Mouse (Mus musculus): ENCODE measurements around the gene Sspo.

The Sspo gene

DNA sequence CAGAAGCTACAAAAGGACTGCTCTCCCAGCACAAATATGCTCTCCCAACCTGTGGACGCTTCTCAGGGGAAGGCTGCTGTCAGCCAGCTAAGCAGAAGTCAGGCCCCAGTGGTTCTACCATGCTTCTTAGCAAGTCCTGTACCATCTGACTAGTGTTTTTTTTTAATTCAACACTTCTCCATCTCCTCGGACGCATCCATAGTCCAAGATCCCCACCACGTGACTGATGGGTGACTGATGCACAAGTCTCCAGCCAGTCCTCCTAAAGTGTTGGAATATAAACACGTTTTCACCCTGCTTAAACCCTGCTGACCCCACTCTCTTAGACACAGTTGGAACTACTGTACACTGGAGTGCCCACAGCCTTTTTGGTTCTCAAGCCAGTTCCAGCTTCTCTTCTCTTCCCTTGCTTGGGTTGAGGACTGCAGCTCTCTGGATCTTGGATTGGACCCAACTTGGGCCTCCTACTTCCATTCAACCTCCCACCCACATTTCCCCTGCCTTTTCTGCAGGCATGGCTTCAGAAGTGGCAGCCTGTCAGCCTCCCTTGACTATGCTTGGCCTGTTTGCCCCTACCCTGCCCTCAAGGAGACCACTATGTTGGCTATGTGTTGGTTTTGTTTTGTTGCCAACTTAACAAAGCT is 12.2 kb upstream of the Sspo start:
- no peak for DNase-seq (ENCODE audit: low read depth, low spot score)

DNA sequence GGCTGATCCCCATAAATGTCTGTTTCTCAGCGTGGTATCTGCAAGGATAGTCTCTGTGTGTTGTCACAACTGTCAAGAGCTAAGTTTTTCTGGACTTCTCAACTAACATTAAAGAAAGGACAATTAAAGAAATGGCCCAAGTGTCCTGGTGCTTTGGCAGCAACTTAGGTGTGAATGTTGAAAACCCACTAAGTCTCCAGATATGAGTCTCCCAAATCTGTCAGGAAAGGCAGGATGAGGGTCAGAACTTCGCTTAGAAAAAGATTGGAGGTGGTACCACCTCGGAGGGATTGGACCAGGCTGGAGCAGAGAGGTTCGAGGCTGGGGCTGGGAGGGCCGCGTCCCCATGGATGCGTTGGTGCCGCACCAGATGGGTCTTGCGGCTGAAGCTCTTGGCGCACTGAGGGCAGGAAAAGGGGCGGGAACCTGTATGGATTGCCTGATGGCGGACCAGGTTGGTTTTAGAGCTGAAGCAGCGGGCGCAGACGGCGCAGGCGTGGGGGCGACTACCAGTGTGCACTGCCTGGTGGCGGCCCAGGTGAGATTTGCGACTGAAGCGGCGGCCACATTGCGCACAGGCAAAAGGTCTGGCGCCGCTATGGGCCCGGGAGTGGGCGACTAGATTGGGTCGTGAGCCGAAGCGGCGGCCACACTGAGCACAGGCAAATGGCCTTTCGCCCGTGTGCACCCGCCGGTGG is 10.2 kb upstream of the Sspo start:
- no peak for DNase-seq (ENCODE audit: low read depth, low spot score)

- no peak for DNase-seq (ENCODE audit: low read depth, low spot score)
These were observed 9.4 kb upstream of the Sspo start for GRCm38 (mm10) chr6:48438475-48439125.

- no peak for DNase-seq (ENCODE audit: low read depth, low spot score)
These were observed 8.4 kb upstream of the Sspo start for GRCm38 (mm10) chr6:48439654-48440053.

DNA sequence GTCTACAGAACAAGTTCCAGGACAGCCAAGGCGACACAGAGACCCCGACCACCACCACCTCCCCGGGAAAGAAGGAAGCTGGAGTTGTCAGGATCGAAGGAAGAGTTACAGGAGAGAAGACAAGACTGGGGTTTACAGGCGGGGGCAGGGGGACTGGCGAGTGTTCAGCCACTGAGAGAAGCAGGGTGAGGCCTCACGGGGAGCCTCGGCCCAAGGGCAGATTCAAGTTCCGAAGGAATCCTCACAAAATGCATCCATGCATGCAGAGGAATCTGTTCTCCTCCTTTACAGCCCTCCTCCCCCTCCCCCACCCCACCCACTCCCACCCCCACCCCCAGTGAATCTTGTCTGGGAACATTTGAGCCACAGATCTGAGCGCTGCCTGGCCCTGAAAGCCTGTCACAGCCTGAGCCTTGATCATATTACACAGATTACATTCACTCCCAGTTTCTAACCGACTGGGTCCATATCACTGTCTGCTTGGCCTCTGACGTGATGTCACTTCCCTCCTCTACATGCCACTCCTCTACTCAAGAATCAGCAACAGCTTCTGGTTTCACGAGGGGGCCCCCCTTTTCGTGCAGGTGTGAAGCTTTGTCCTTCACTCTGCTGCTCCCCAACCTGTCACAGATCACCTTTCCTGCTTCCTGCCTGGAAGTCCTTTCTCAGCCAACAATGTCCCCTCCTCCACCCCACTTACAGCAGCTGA is 7.6 kb upstream of the Sspo start:
- no peak for DNase-seq (ENCODE audit: low read depth, low spot score)

- no peak for DNase-seq (ENCODE audit: low read depth, low spot score)
These were observed 4.3 kb upstream of the Sspo start for GRCm38 (mm10) chr6:48443592-48444309.

GRCm38 (mm10) chr6:48444310-48445180 is 3.5 kb upstream of the Sspo start:
- peak; percentile 91 for DNase-seq (ENCODE audit: low read depth, low spot score)

DNA sequence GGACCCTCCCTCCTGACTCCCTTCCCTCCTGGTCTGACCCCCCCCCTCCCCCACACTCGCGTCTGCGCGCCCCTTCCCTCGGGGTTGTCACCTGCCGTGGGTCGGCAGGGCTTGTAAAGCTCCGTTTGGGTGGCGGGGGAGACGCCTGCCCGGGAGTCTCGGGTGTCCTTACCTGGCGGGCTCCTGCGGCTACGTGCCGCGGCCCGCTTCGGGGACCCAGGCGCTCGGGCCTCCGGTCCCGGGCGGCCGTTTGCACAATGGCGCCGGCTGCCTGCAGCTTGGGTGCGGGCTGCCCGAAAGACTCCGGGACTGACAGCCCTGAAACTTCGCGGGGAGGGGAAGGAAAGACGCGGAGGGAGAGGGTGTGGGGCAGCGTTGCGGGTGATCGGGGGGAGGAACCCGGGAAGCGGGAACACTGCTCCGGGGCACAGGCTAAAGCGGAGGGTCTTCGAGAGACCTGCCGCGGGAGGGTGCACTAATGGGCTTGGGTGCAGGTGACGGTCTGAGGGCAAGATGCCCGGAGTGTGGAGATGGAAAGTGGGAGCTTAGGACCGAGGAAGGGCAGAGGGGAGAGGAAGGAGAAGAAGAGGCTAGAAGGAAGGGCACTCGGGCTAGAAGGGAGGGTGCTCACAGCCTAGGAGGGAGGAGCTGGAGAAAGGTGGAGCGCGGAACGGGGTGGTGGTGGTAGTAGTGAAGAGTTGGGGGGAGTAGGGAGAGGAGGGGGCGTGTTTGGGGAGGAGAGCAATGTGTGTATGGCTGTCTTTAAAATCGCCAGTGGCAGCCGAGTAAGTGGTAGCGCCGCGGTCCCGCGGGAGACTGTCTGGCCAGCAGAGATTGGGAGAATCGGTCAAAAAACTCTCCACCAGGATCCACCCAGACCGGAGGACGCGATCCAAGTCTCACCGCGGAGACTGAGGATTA is 2.6 kb upstream of the Sspo start, which contains the start of gene Zfp467:
Gene Zfp467 (minus strand): TSS at position 645 of the 921 bp plus-strand sequence.
- no peak for DNase-seq (ENCODE audit: low read depth, low spot score)

GRCm38 (mm10) chr6:48446256-48446655 is 1.8 kb upstream of the Sspo start:
- no peak for DNase-seq (ENCODE audit: low read depth, low spot score)

DNA sequence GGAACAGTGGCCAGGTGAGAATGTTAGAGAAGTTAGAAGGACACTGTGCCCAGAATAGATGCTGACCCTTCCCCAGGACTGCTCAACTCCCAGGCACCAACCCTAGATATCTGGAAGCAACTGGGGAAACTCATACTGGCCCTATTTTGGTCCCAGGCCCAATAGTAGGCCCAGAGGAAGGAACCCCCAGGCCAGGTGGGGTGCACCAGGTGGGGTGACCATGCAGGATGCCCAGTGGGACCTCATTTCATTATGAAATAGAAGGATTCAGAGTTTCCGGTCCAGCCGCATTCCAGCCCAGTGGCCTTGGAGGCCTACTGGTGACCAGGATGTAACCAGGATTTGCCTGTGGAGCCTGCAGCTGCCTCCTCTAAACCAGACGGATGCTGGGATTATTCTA is 1.1 kb upstream of the Sspo start:
- DNase-seq (ENCODE audit: low read depth, low spot score) = no peak

GRCm38 (mm10) chr6:48448527-48448926 is 498 bp downstream of the Sspo start:
- no peak for DNase-seq (ENCODE audit: low read depth, low spot score)

DNA sequence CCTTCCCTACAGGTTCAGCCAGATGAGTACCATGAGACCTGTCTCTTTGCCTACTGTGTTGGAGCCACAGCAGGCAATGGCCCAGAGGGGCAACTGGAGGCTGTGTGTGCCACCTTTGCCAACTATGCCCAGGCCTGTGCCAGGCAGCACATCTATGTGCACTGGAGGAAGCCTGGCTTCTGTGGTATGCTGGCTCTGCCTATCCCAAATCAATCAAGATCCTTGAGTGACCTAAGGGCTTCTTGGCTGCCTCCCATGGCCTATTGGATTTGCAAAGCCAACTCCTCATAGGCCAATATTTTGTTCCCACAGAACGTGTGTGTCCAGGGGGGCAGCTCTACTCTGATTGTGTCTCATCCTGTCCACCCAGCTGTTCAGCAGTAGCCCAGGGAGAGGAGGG is 4.1 kb downstream of the Sspo start:
- DNase-seq (ENCODE audit: low read depth, low spot score) = no peak

GRCm38 (mm10) chr6:48452771-48453170 is 4.7 kb downstream of the Sspo start:
- DNase-seq (ENCODE audit: low read depth, low spot score) = no peak

GRCm38 (mm10) chr6:48464966-48465679 is 17.1 kb downstream of the Sspo start:
- no peak for DNase-seq (ENCODE audit: low read depth, low spot score)

DNA sequence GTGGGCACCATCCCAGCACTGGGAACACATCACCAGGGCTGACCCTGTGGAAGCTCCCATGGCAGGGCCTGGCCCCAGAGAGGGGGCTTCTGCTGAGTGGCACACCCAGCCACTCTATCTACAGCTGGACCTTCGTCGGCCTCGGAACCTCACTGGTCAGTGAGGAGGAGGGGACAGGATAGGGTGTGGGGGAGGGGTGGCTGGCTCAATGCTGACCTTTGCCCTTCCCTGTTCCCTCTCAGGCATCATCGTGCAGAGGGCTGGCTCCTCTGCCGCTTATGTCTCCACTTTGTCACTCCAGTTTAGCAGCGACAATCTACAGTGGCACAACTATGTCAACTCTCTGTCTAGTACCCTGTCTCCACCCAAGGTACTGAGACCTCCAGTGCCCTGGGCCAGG is 18.7 kb downstream of the Sspo start:
- DNase-seq (ENCODE audit: low read depth, low spot score) = no peak

DNA sequence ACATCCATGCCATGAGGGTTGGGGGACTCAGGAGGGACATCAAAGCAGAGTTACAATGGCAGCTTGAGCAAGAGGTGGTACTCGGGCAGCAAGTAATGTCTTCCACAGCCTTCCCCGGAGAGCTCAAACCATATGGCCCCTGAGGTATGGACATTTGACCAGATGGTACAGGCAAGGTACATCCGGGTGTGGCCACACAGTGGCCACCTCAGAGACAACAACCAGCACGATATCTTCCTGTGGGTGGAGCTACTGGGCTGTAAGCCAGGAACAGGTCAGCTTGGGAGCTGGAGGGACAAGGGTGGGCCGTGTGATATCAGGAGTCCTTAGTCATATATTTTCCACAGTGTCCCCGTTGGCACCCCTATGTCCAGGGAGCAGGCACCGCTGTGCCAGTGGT is 19.5 kb downstream of the Sspo start:
- no peak for DNase-seq (ENCODE audit: low read depth, low spot score)

DNA sequence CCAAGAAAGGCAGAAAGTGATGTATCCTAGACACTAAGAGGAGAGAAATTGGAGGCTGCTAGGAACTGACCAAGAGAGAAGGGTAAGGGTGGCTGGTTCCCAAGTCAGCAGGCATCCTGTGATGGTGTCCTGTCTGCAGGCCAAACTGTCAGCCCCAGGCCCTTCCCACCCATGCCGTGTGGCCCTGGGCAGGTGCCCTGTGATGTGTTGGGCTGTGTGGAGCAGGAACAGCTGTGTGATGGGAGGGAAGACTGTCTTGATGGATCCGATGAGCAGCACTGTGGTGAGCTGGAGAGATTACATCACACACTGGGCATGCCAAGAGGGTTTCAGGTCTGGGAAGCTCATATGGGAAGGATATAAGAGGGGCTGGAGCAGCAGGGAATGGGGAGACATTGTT is 22.7 kb downstream of the Sspo start:
- DNase-seq (ENCODE audit: low read depth, low spot score) = no peak

- DNase-seq (ENCODE audit: low read depth, low spot score) = no peak
These were observed 30.4 kb downstream of the Sspo start for GRCm38 (mm10) chr6:48478446-48478845.

DNA sequence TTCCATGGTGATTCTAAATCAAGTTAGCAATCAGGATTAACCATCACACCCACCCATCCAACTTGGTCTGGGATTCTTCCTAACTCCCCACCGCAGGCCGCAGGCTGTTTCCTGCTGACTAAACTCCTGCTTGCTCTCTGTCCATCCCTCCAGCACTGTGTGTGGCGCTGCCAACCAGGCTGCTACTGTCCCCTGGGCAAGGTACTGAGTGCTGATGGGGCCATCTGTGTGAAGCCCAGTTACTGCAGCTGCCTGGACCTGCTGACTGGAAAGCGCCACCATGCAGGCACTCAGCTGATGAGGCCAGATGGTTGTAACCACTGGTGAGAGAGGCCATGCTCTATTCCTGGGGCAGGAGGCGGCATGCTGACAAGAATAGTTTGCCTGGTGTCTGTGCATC is 34.5 kb downstream of the Sspo start:
- DNase-seq (ENCODE audit: low read depth, low spot score) = no peak
